Mouse (Mus musculus) thymus, adult 2 months (tissue): Measurements from ENCODE around the gene Slc5a3. TPM values are rescaled to one million over a fixed set of nuclear protein-coding genes. Genes with fewer than 3 reads are reported as not detected.
"Not testable (repeated sequence)": the region's sequence is repeated elsewhere in the genome, so short reads cannot be mapped to it uniquely, and the experiment has no call there.

Experiments used
- DNase-seq: peaks from one replicate; pipeline ENCODE4 v3.0.0; 2021
- H3K27ac ChIP-seq: fragments of 200-500 bp; 2 replicates; pipeline ENCODE4 v1.5.1; 2012; ENCODE audit warnings: low read length, control low read depth; ENCODE audit not compliant: control insufficient read depth, insufficient read depth
- H3K27me3 ChIP-seq: fragments of 200-500 bp; 2 replicates; pipeline ENCODE4 v1.6.1; 2012; ENCODE audit warnings: mild to moderate bottlenecking, low read length, moderate library complexity, mixed read lengths; ENCODE audit not compliant: control insufficient read depth, insufficient read depth
- H3K36me3 ChIP-seq: fragments of 200-500 bp; 2 replicates; pipeline ENCODE4 v1.6.1; 2012; ENCODE audit warnings: mild to moderate bottlenecking, low read length, moderate library complexity; ENCODE audit not compliant: control insufficient read depth, insufficient read depth
- H3K4me1 ChIP-seq: fragments of 200-500 bp; replicated peaks from 2 replicates; pipeline ENCODE4 v1.6.1; 2012; ENCODE audit warnings: low read length; ENCODE audit not compliant: control insufficient read depth, insufficient read depth
- H3K4me3 ChIP-seq: fragments of 200-500 bp; 2 replicates; pipeline ENCODE4 v1.5.1; 2012; ENCODE audit warnings: mild to moderate bottlenecking, low read length, control low read depth, moderate library complexity; ENCODE audit not compliant: control insufficient read depth, insufficient read depth
- CTCF ChIP-seq: fragments of 200-500 bp; IDR thresholded peaks from 2 replicates; pipeline ENCODE4 v1.5.1; 2012; ENCODE audit warnings: mild to moderate bottlenecking, control low read depth, low read length, moderate library complexity, borderline replicate concordance; ENCODE audit not compliant: control insufficient read depth, poor library complexity, insufficient read depth; ENCODE audit errors: extremely low read depth
- POLR2A ChIP-seq: fragments of 200-500 bp; IDR thresholded peaks from 2 replicates; pipeline ENCODE4 v1.6.1; 2012; ENCODE audit warnings: mild to moderate bottlenecking, low read length, control low read depth, moderate library complexity; ENCODE audit not compliant: control insufficient read depth, poor library complexity, insufficient read depth; ENCODE audit errors: extremely low read depth
- WGBS: fragments of 180-500 bp; shearing (Covaris S2); methylation state at CpG from one replicate; pipeline ENCODE4 v1.1.7; 2018; 5-methylcytosine and 5-hydroxymethylcytosine counted together
- polyA plus RNA-seq: library from polyadenylated mRNA; depleted of rRNA; stranded (reverse); fragments of >200 nt; gene quantifications from 2 replicates; pipeline ENCODE4 v1.2.3, GENCODE M21; 2012

Gene Slc5a3
- polyA plus RNA-seq, 1 experiment = 3.2 TPM

DNA sequence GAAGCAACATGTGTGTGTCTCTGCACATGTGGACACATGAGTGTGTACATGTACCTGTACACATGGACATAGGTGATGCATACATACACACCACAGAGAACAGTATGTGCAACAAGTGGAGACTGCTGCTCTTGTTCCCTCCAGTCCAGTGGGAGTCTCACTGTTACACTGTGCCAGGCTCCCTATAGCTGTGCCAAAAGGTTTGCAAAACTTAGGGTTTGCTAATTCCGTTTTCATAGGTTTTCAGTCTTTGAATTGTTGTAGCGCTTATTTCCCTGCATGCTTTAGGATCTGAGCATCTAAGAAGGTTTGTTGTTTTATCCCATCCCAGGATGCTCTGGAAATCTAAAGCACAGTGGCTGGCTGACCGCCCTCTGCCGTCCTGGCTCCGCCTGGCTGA is 33.8 kb downstream of the Slc5a3 start:
- 98% methylated on average over 5 of the region's 5 CpGs for WGBS
- Histone ChIP-seq H3K4me3 (no peak overlapping the region), H3K4me1 (peaks cover 2% of the 10 kb centered on the region; the same call in 1 of the 2 replicates), H3K27ac (no peak overlapping the region), H3K36me3 (no peaks in the 10 kb centered on the region), H3K27me3 (no peaks in the 10 kb centered on the region)
- TF ChIP-seq CTCF (no peak), POLR2A (no peak)
- no peak for DNase-seq

DNA sequence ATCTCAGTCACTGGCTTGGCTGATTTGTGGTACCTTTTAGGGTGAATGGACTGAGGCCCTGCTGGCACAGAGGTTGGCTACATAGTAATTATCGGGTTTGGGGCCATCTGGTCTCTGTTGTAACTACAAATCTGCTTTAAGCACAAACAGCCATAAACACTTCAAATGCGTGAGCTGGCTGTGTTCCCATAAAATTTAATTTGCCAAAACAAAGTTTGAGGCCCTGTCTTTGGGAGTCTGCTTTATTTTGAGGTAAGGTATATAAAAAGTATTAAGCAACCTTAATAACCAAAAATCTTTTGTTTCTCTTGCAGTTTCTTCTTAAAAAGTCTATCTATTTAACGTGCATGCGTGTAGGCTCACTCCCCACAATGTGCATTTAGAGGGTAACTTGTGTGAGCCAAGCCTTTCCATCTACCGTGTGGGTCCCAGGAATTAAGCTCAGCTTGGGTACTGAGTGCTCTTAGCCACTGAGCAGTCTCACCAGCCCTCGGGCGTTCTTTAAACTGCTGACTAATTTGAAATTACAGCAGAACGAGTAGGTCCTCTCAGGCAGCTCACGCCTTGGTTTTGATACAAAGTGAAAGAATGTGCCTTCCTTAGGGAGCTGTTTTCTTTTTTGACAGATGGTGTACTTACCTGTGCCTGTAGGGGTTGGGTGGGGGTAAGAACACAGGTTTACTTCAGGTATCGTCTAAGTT is 40.4 kb downstream of the Slc5a3 start:
- H3K4me1 ChIP-seq = no peaks in the 10 kb centered on the region
- H3K27me3 ChIP-seq = no peaks in the 10 kb centered on the region
- 94% methylated on average over 10 of the region's 10 CpGs for whole genome bisulfite sequencing
- H3K4me3 ChIP-seq = no peak overlapping the region
- no peak overlapping the region for H3K27ac ChIP-seq
- TF ChIP-seq POLR2A (no peak), CTCF (no peak)
- no peaks in the 10 kb centered on the region for H3K36me3 ChIP-seq
- DNase-seq = no peak

DNA sequence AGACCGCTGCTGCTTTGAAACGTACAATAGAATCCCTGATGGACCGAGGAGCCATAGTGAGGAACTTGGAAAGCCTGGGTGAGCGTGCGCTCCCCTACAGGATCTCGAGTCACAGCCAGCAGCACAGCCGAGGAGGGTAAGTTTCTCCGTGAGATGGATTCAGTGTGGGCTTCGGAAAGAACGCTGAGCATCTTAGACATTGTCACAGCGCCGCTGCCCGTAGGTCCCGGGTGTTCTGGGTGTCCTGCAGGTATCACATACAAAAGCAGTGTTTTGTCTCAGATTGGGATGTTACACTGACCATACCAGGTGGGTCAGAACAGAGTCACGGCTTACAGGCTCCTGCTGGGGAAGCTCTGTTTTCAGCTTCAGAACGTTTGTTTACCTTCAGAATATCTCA is 41.5 kb downstream of the Slc5a3 start:
- 96% methylated on average over 16 of the region's 16 CpGs for WGBS
- H3K27me3 ChIP-seq = no peaks in the 10 kb centered on the region
- H3K27ac ChIP-seq = no peak overlapping the region
- TF ChIP-seq CTCF (no peak), POLR2A (no peak)
- H3K4me3 ChIP-seq = no peak overlapping the region
- no peaks in the 10 kb centered on the region for H3K36me3 ChIP-seq
- no peaks in the 10 kb centered on the region for H3K4me1 ChIP-seq
- no peak for DNase-seq

DNA sequence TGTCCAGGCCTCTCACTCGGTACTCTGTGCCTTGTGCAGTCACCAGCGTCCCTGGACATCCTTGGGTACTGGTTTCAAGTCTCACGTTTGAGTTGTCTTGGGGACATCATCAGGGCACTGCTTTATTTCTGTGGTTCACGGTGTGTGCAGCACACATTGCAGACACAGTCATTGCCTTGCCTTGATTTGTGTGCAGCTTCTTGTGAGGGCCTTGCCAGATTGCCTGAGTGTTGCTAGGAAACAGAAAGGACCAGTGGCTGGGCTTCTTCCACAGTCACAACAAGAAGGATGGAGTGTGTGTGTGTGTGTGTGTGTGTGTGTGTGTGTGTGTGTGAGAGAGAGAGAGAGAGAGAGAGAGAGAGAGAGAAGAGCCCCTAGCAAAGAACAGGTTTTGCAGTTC is 42.0 kb downstream of the Slc5a3 start:
- H3K36me3 ChIP-seq = no peaks in the 10 kb centered on the region
- no peaks in the 10 kb centered on the region for H3K27me3 ChIP-seq
- no peak overlapping the region for H3K4me3 ChIP-seq
- TF ChIP-seq POLR2A (no peak), CTCF (no peak)
- no peak for DNase-seq
- no peak overlapping the region for H3K27ac ChIP-seq
- WGBS = 96% methylated on average over 4 of the region's 4 CpGs
- H3K4me1 ChIP-seq = no peaks in the 10 kb centered on the region

DNA sequence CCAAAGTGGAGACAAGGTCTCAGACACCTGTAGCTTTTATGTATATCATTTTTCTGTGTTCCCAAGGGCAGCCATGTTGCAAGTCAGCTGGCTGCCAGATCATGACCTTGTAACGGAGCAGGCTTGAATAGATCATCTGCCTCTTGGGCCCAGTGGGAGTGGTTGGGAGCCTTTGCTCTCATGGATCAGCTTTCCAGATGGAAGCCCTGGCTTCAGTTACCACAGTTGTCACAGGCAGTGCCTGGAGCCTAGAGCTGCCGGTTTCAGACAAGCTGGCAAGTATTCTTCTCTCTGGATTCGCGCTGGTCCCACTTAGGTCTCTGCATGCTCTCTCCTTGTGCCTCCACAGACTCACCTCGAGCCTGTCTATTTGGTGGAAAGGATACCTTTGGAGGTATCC is 44.0 kb downstream of the Slc5a3 start:
- no peak overlapping the region for H3K27ac ChIP-seq

DNA sequence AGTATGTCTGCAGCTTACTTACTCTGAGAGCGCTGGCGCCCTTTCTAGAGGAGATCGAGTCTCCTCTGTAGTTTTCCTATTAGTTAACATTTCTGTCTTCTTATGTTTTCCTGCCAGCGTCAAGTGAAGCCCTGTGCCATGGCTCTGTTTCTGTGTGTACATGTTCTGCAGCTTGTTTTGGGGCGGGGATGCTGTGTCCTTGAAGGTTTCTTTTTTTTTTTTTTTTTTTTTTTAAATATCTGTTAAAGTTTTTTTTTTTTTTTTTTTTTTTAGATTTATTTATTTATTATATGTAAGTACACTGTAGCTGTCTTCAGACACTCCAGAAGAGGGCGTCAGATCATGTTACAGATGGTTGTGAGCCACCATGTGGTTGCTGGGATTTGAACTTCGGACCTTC is 44.8 kb downstream of the Slc5a3 start:
- H3K4me3 ChIP-seq, DNase-seq, H3K27ac ChIP-seq, H3K36me3 ChIP-seq, H3K27me3 ChIP-seq, H3K4me1 ChIP-seq: not testable (repeated sequence)
- WGBS = 98% methylated on average over 6 of the region's 7 CpGs

More for the DNA sequence above, 44.0 kb downstream of the Slc5a3 start:
- 93% methylated on average over 5 of the region's 5 CpGs for whole genome bisulfite sequencing
- DNase-seq = no peak
- no peaks in the 10 kb centered on the region for H3K27me3 ChIP-seq
- H3K36me3 ChIP-seq = no peaks in the 10 kb centered on the region
- H3K4me3 ChIP-seq = no peak overlapping the region
- TF ChIP-seq CTCF = no peak
- no peaks in the 10 kb centered on the region for H3K4me1 ChIP-seq
